Mouse (Mus musculus): ENCODE data around the gene Uqcc2. TPM values are rescaled to one million over a fixed set of nuclear protein-coding genes. Genes with fewer than 3 reads are reported as not detected.
A peak's percentile ranks its signal among the peaks of the same experiment; 100 is the strongest.

The Uqcc2 gene
- polyA plus RNA-seq, 1 experiment from 2014 or later = 283 TPM

GRCm38 (mm10) chr17:27150871-27151270, 17.2 kb upstream of the Uqcc2 start:
- no peak overlapping the region for H3K9ac ChIP-seq (ENCODE audit: low read length)
- H3K9me3 ChIP-seq (replicated peaks; ENCODE audit: control insufficient read depth, low read length) = no peaks in the 10 kb centered on the region
- no peak overlapping the region for H3K27ac ChIP-seq (ENCODE audit: low read length)
- ATAC-seq (replicated peaks; ENCODE audit: extremely low read depth, insufficient read depth, low FRiP score) = no peak
- no peak overlapping the region for H3K4me2 ChIP-seq (ENCODE audit: low read depth, low read length)
- no peaks in the 10 kb centered on the region for H3K36me3 ChIP-seq (ENCODE audit: control insufficient read depth, insufficient read depth)
- peaks cover 22% of the 10 kb centered on the region for H3K4me1 ChIP-seq (ENCODE audit: control insufficient read depth, insufficient read depth, low read length)
- no peaks in the 10 kb centered on the region for H3K27me3 ChIP-seq (ENCODE audit: control insufficient read depth, insufficient read depth, low read length)
- H3K4me3 ChIP-seq (ENCODE audit: low read length) = no peak overlapping the region
- 29% methylated on average over 7 of the region's 7 CpGs for WGBS

- no peak overlapping the region for H3K9ac ChIP-seq (ENCODE audit: low read length)
- no peak overlapping the region for H3K4me3 ChIP-seq (ENCODE audit: low read length)
- ATAC-seq (replicated peaks; ENCODE audit: extremely low read depth, insufficient read depth, low FRiP score) = no peak
- no peaks in the 10 kb centered on the region for H3K9me3 ChIP-seq (replicated peaks; ENCODE audit: control insufficient read depth, low read length)
- no peaks in the 10 kb centered on the region for H3K36me3 ChIP-seq (ENCODE audit: control insufficient read depth, insufficient read depth)
- H3K4me1 ChIP-seq (ENCODE audit: control insufficient read depth, insufficient read depth, low read length) = peaks cover 6% of the 10 kb centered on the region
- 15% methylated on average over 8 of the region's 8 CpGs for whole genome bisulfite sequencing
- H3K27ac ChIP-seq (ENCODE audit: low read length) = no peak overlapping the region
- no peaks in the 10 kb centered on the region; the same call in 1 of the 2 replicates for H3K27me3 ChIP-seq (ENCODE audit: control insufficient read depth, insufficient read depth, low read length)
- no peak overlapping the region for H3K4me2 ChIP-seq (ENCODE audit: low read depth, low read length)
Measured at GRCm38 (mm10) chr17:27146323-27146923, 12.7 kb upstream of the Uqcc2 start.

DNA sequence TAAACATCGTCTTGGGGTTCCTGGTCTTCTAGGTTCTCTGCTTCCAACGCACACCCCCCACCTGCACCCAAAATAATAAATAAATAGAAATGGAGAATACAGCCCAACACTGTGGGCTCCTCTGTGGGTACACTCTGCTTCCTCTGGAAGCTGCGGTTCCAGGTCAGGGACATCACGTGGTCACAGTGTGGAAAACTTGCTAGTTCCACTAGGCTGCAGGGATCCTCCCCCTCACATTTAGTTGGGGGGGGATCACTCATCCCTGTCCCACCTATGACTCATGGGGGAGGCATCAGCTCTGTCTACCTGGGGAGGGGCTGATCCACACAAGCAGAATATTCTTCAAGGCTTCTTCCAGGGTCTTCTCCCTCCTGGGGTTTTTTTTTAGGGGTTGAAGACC, 10.4 kb upstream of the Uqcc2 start:
- no peaks in the 10 kb centered on the region; the same call in 1 of the 2 replicates for H3K27me3 ChIP-seq (ENCODE audit: control insufficient read depth, insufficient read depth, low read length)
- H3K36me3 ChIP-seq (ENCODE audit: control insufficient read depth, insufficient read depth) = no peaks in the 10 kb centered on the region
- no peak for ATAC-seq (replicated peaks; ENCODE audit: extremely low read depth, insufficient read depth, low FRiP score)
- no peaks in the 10 kb centered on the region for H3K9me3 ChIP-seq (replicated peaks; ENCODE audit: control insufficient read depth, low read length)
- no peak overlapping the region for H3K4me2 ChIP-seq (ENCODE audit: low read depth, low read length)
- no peaks in the 10 kb centered on the region for H3K4me1 ChIP-seq (ENCODE audit: control insufficient read depth, insufficient read depth, low read length)
- H3K4me3 ChIP-seq (ENCODE audit: low read length) = no peak overlapping the region
- no peak overlapping the region for H3K9ac ChIP-seq (ENCODE audit: low read length)
- 80% methylated on average over 4 of the region's 4 CpGs for whole genome bisulfite sequencing
- H3K27ac ChIP-seq (ENCODE audit: low read length) = no peak overlapping the region

GRCm38 (mm10) chr17:27141971-27142450, 8.3 kb upstream of the Uqcc2 start:
- Histone ChIP-seq H3K9me3 (replicated peaks; ENCODE audit: control insufficient read depth, low read length) (no peaks in the 10 kb centered on the region), H3K9ac (ENCODE audit: low read length) (no peak overlapping the region), H3K27ac (ENCODE audit: low read length) (no peak overlapping the region), H3K36me3 (ENCODE audit: control insufficient read depth, insufficient read depth) (no peaks in the 10 kb centered on the region), H3K27me3 (ENCODE audit: control insufficient read depth, insufficient read depth, low read length) (no peaks in the 10 kb centered on the region; the same call in 1 of the 2 replicates), H3K4me1 (ENCODE audit: control insufficient read depth, insufficient read depth, low read length) (no peaks in the 10 kb centered on the region), H3K4me2 (ENCODE audit: low read depth, low read length) (no peak overlapping the region), H3K4me3 (ENCODE audit: low read length) (no peak overlapping the region)
- ATAC-seq (replicated peaks; ENCODE audit: extremely low read depth, insufficient read depth, low FRiP score) = 0 out of 2 replicates have a peak, but pooled peaks have one; percentile 23
- 35% methylated on average over 10 of the region's 10 CpGs for WGBS

DNA sequence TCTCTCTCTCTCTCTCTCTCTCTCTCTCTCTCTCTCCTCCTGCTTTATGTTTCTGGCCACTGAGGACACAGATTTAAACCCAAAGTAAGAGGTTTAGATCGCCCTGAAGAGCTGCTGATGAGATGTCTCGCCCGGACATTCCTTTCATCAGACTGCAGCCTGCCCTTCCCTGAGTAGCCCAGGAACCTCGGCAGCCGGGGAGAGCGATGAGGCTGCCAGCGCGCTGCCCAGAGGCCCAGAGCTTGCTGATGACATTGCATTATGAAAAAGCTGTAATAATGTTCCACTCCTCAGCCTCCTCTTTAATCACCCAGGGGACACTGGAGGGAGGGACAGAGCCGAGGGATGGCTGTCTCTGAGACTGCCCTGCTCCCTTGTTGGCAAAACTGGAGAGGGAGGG, 6.5 kb upstream of the Uqcc2 start:
- Histone ChIP-seq H3K9me3 (replicated peaks; ENCODE audit: control insufficient read depth, low read length) (no peaks in the 10 kb centered on the region), H3K4me3 (ENCODE audit: low read length) (no peak overlapping the region), H3K27ac (ENCODE audit: low read length) (no peak overlapping the region), H3K9ac (ENCODE audit: low read length) (no peak overlapping the region), H3K36me3 (ENCODE audit: control insufficient read depth, insufficient read depth) (no peaks in the 10 kb centered on the region), H3K4me2 (ENCODE audit: low read depth, low read length) (no peak overlapping the region), H3K4me1 (ENCODE audit: control insufficient read depth, insufficient read depth, low read length) (no peaks in the 10 kb centered on the region), H3K27me3 (ENCODE audit: control insufficient read depth, insufficient read depth, low read length) (no peaks in the 10 kb centered on the region; the same call in 1 of the 2 replicates)
- 50% methylated on average over 9 of the region's 9 CpGs for WGBS
- ATAC-seq (replicated peaks; ENCODE audit: extremely low read depth, insufficient read depth, low FRiP score) = no peak

- Histone ChIP-seq H3K4me1 (ENCODE audit: control insufficient read depth, insufficient read depth, low read length) (peaks cover under 1% of the 10 kb centered on the region; the same call in 1 of the 2 replicates), H3K27me3 (ENCODE audit: control insufficient read depth, insufficient read depth, low read length) (no peaks in the 10 kb centered on the region; the same call in 1 of the 2 replicates), H3K4me2 (ENCODE audit: low read depth, low read length) (no peak overlapping the region), H3K4me3 (ENCODE audit: low read length) (no peak overlapping the region), H3K36me3 (ENCODE audit: control insufficient read depth, insufficient read depth) (no peaks in the 10 kb centered on the region), H3K27ac (ENCODE audit: low read length) (no peak overlapping the region), H3K9me3 (replicated peaks; ENCODE audit: control insufficient read depth, low read length) (no peaks in the 10 kb centered on the region), H3K9ac (ENCODE audit: low read length) (no peak overlapping the region)
- no peak for ATAC-seq (replicated peaks; ENCODE audit: extremely low read depth, insufficient read depth, low FRiP score)
- 65% methylated on average over 7 of the region's 7 CpGs for WGBS
Measured at GRCm38 (mm10) chr17:27139304-27139703, 5.6 kb upstream of the Uqcc2 start.

- WGBS = 76% methylated on average over 9 of the region's 9 CpGs
- Histone ChIP-seq H3K27me3 (ENCODE audit: control insufficient read depth, insufficient read depth, low read length) (no peaks in the 10 kb centered on the region; the same call in 1 of the 2 replicates), H3K4me1 (ENCODE audit: control insufficient read depth, insufficient read depth, low read length) (peaks cover 6% of the 10 kb centered on the region), H3K9ac (ENCODE audit: low read length) (no peak overlapping the region), H3K4me2 (ENCODE audit: low read depth, low read length) (no peak overlapping the region), H3K27ac (ENCODE audit: low read length) (no peak overlapping the region), H3K36me3 (ENCODE audit: control insufficient read depth, insufficient read depth) (no peaks in the 10 kb centered on the region), H3K4me3 (ENCODE audit: low read length) (no peak overlapping the region), H3K9me3 (replicated peaks; ENCODE audit: control insufficient read depth, low read length) (no peaks in the 10 kb centered on the region)
- no peak for ATAC-seq (replicated peaks; ENCODE audit: extremely low read depth, insufficient read depth, low FRiP score)
Measured at GRCm38 (mm10) chr17:27138396-27138795, 4.7 kb upstream of the Uqcc2 start.

GRCm38 (mm10) chr17:27134715-27135114, 999 bp upstream of the Uqcc2 start:
- peaks cover 18% of the 10 kb centered on the region for H3K4me1 ChIP-seq (ENCODE audit: control insufficient read depth, insufficient read depth, low read length)
- H3K4me3 ChIP-seq (ENCODE audit: low read length) = no peak overlapping the region
- H3K9ac ChIP-seq (ENCODE audit: low read length) = no peak overlapping the region
- ATAC-seq (replicated peaks; ENCODE audit: extremely low read depth, insufficient read depth, low FRiP score) = no peak
- no peak overlapping the region for H3K4me2 ChIP-seq (ENCODE audit: low read depth, low read length)
- H3K9me3 ChIP-seq (replicated peaks; ENCODE audit: control insufficient read depth, low read length) = no peaks in the 10 kb centered on the region
- WGBS = 13% methylated on average over 3 of the region's 3 CpGs
- H3K27me3 ChIP-seq (ENCODE audit: control insufficient read depth, insufficient read depth, low read length) = no peaks in the 10 kb centered on the region
- H3K36me3 ChIP-seq (ENCODE audit: control insufficient read depth, insufficient read depth) = no peaks in the 10 kb centered on the region
- no peak overlapping the region for H3K27ac ChIP-seq (ENCODE audit: low read length)

- peak overlapping the region; percentile 63 for H3K9ac ChIP-seq (ENCODE audit: low read length)
- H3K9me3 ChIP-seq (replicated peaks; ENCODE audit: control insufficient read depth, low read length) = no peaks in the 10 kb centered on the region
- H3K4me2 ChIP-seq (ENCODE audit: low read depth, low read length) = peak overlapping the region; percentile 72
- peaks cover 21% of the 10 kb centered on the region for H3K4me1 ChIP-seq (ENCODE audit: control insufficient read depth, insufficient read depth, low read length)
- WGBS = 20% methylated on average over 9 of the region's 9 CpGs
- no peaks in the 10 kb centered on the region for H3K27me3 ChIP-seq (ENCODE audit: control insufficient read depth, insufficient read depth, low read length)
- no peak overlapping the region for H3K27ac ChIP-seq (ENCODE audit: low read length)
- no peak for ATAC-seq (replicated peaks; ENCODE audit: extremely low read depth, insufficient read depth, low FRiP score)
- peak overlapping the region; percentile 84 for H3K4me3 ChIP-seq (ENCODE audit: low read length)
- no peaks in the 10 kb centered on the region for H3K36me3 ChIP-seq (ENCODE audit: control insufficient read depth, insufficient read depth)
Measured at GRCm38 (mm10) chr17:27134187-27134586, 471 bp upstream of the Uqcc2 start.

Data from heart, embryonic 16.5 days (tissue).